Mouse (Mus musculus) midbrain, embryonic 13.5 days (tissue): ENCODE data around the gene Olfr896-ps1. TPM values are rescaled to one million over a fixed set of nuclear protein-coding genes. Genes with fewer than 3 reads are reported as not detected.

Experiments used
- ATAC-seq: fragments of 200-750 bp; cut with Nextera tagmentation; 2 replicates; pipeline ENCODE4 v1.8.0; 2017; ENCODE audit warnings: mild to moderate bottlenecking, moderate TSS enrichment, moderate library complexity
- H3K27ac ChIP-seq: fragments of 300-500 bp; sonication (generic); 2 replicates; pipeline ENCODE4 v1.5.1; 2015; ENCODE audit warnings: inconsistent platforms, mild to moderate bottlenecking, moderate library complexity
- H3K27me3 ChIP-seq: fragments of 300-500 bp; sonication (generic); 2 replicates; pipeline ENCODE4 v1.6.1; 2015; ENCODE audit warnings: mild to moderate bottlenecking, inconsistent platforms
- H3K36me3 ChIP-seq: fragments of 300-500 bp; sonication (generic); 2 replicates; pipeline ENCODE4 v1.6.1; 2015; ENCODE audit warnings: mild to moderate bottlenecking, inconsistent platforms
- H3K4me1 ChIP-seq: fragments of 300-500 bp; sonication (generic); replicated peaks from 2 replicates; pipeline ENCODE4 v1.6.1; 2015; ENCODE audit warnings: inconsistent platforms
- H3K4me2 ChIP-seq: fragments of 300-500 bp; sonication (generic); replicated peaks from 2 replicates; pipeline ENCODE4 v1.6.1; 2015; ENCODE audit warnings: moderate library complexity, mild to moderate bottlenecking, inconsistent platforms
- H3K4me3 ChIP-seq: fragments of 300-500 bp; sonication (generic); replicated peaks from 2 replicates; pipeline ENCODE4 v1.5.1; 2015; ENCODE audit warnings: mild to moderate bottlenecking, inconsistent platforms
- H3K9ac ChIP-seq: fragments of 300-500 bp; sonication (generic); replicated peaks from 2 replicates; pipeline ENCODE4 v1.6.1; 2015; ENCODE audit warnings: mild to moderate bottlenecking, inconsistent platforms
- H3K9me3 ChIP-seq: fragments of 300-500 bp; sonication (generic); 2 replicates; pipeline ENCODE4 v1.6.1; 2016; ENCODE audit warnings: mild to moderate bottlenecking, inconsistent platforms
- WGBS: fragments of 180-500 bp; shearing (Covaris S2); methylation state at CpG from one replicate; pipeline ENCODE4 v1.1.7; 2015; 5-methylcytosine and 5-hydroxymethylcytosine counted together
- polyA plus RNA-seq: library from polyadenylated mRNA; unstranded; fragments of >200 nt; fragmentation: Nextera tagmentation; extraction: Ambion mirVana; gene quantifications from 2 replicates; pipeline ENCODE4 v1.2.1, GENCODE M21; 2015

Gene Olfr896-ps1
- polyA plus RNA-seq = not detected in 2 replicates

DNA sequence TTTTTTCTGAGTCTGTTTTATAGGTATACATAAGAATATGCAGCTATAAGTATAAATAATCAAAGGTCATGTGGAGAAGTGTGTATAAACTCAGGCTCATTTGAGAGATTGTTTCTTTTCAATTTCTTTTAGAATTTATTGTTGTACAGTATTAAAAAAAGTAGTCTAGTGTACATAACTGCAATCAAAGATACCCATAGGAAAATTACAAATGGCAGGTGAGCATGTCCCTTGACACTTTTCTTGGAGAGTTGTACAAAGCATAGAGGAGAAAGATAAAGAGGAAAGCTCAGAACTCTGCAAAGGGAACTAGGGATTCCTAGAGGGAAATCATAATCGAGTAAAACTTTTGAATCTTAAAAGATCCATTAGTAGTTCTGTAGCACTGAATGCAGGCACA is at the start of gene Olfr896-ps1:
Olfr896-ps1 (plus strand) TSS at position 301 of the 400 bp plus-strand sequence.
- Histone ChIP-seq H3K27ac (no peak within 1 kb of the TSS), H3K4me2 (no peak within 1 kb of the TSS), H3K4me3 (no peak within 1 kb of the TSS), H3K36me3 (no peaks in the 10 kb centered on the region), H3K4me1 (no peaks in the 10 kb centered on the region), H3K9me3 (no peaks in the 10 kb centered on the region), H3K9ac (no peak within 1 kb of the TSS), H3K27me3 (no peaks in the 10 kb centered on the region)
- 83% methylated on average over 1 of the region's 1 CpGs for WGBS
- ATAC-seq = no peak

- Histone ChIP-seq H3K4me3 (no peak within 1 kb of the TSS), H3K4me2 (no peak within 1 kb of the TSS), H3K9ac (no peak within 1 kb of the TSS), H3K27ac (no peak within 1 kb of the TSS), H3K9me3 (no peaks in the 10 kb centered on the region), H3K27me3 (no peaks in the 10 kb centered on the region), H3K36me3 (no peaks in the 10 kb centered on the region), H3K4me1 (no peaks in the 10 kb centered on the region)
- ATAC-seq = no peak
These were observed 38.4 kb upstream of the Olfr896-ps1 start, which contains the start of gene Olfr143 for GRCm38 (mm10) chr9:38252474-38252873. TSS of gene Olfr143 (plus strand) at chr9:38252774.

GRCm38 (mm10) chr9:38267551-38267950 is 23.4 kb upstream of the Olfr896-ps1 start, which contains the start of gene Olfr895:
TSS of gene Olfr895 (plus strand) at chr9:38267851.
- no peak within 1 kb of the TSS for H3K4me2 ChIP-seq
- no peak within 1 kb of the TSS for H3K4me3 ChIP-seq
- no peak for ATAC-seq
- H3K36me3 ChIP-seq = no peaks in the 10 kb centered on the region
- no peak within 1 kb of the TSS for H3K9ac ChIP-seq
- no peaks in the 10 kb centered on the region for H3K4me1 ChIP-seq
- H3K27ac ChIP-seq = no peak within 1 kb of the TSS
- H3K27me3 ChIP-seq = no peaks in the 10 kb centered on the region
- H3K9me3 ChIP-seq = no peaks in the 10 kb centered on the region

GRCm38 (mm10) chr9:38328760-38329159 is 37.9 kb downstream of the Olfr896-ps1 start, which contains the start of gene Olfr25:
TSS of gene Olfr25 (plus strand) at chr9:38329060.
- Histone ChIP-seq H3K9me3 (no peaks in the 10 kb centered on the region), H3K9ac (no peak within 1 kb of the TSS), H3K27ac (no peak within 1 kb of the TSS), H3K27me3 (no peaks in the 10 kb centered on the region), H3K36me3 (no peaks in the 10 kb centered on the region), H3K4me2 (no peak within 1 kb of the TSS), H3K4me1 (no peaks in the 10 kb centered on the region), H3K4me3 (no peak within 1 kb of the TSS)
- ATAC-seq = no peak
- WGBS = 76% methylated on average over 3 of the region's 3 CpGs

Other genes with a start within 250 kb of the Olfr896-ps1 start
- gene Olfr884, start 244.6 kb upstream of the Olfr896-ps1 start, polyA plus RNA-seq = not detected in 2 replicates
- not detected in 2 replicates for gene Olfr885, start 229.8 kb upstream of the Olfr896-ps1 start, polyA plus RNA-seq
- not detected in 2 replicates for gene Olfr887, start 207.0 kb upstream of the Olfr896-ps1 start, polyA plus RNA-seq
- gene Olfr888, start 183.0 kb upstream of the Olfr896-ps1 start, polyA plus RNA-seq = not detected in 2 replicates
- gene Olfr889, start 175.9 kb upstream of the Olfr896-ps1 start, polyA plus RNA-seq = 0.06 and 0.07 TPM in 2 replicates
- gene Olfr890, start 148.6 kb upstream of the Olfr896-ps1 start, polyA plus RNA-seq = not detected in 2 replicates
- gene Olfr891, start 110.3 kb upstream of the Olfr896-ps1 start, polyA plus RNA-seq = not detected in 2 replicates
- not detected in 2 replicates for gene Olfr893, start 82.7 kb upstream of the Olfr896-ps1 start, polyA plus RNA-seq
- gene Olfr894, start 73.1 kb upstream of the Olfr896-ps1 start, polyA plus RNA-seq = not detected in 2 replicates
- not detected in 2 replicates for gene Olfr143, start 38.3 kb upstream of the Olfr896-ps1 start, polyA plus RNA-seq
- gene Olfr895, start 23.3 kb upstream of the Olfr896-ps1 start, polyA plus RNA-seq = not detected in 2 replicates
- gene Olfr25, start 38.0 kb downstream of the Olfr896-ps1 start, polyA plus RNA-seq = not detected in 2 replicates
- gene Olfr898, start 57.3 kb downstream of the Olfr896-ps1 start, polyA plus RNA-seq = not detected in 2 replicates
- gene Olfr250, start 75.8 kb downstream of the Olfr896-ps1 start, polyA plus RNA-seq = not detected in 2 replicates
- not detected in 2 replicates for gene Olfr251, start 86.0 kb downstream of the Olfr896-ps1 start, polyA plus RNA-seq
- not detected in 2 replicates for gene Olfr147, start 110.6 kb downstream of the Olfr896-ps1 start, polyA plus RNA-seq
- not detected in 2 replicates for gene Olfr901, start 138.3 kb downstream of the Olfr896-ps1 start, polyA plus RNA-seq
- gene Olfr902, start 156.5 kb downstream of the Olfr896-ps1 start, polyA plus RNA-seq = not detected in 2 replicates
- gene Olfr904, start 172.0 kb downstream of the Olfr896-ps1 start, polyA plus RNA-seq = not detected in 2 replicates
- gene Olfr905, start 180.0 kb downstream of the Olfr896-ps1 start, polyA plus RNA-seq = not detected in 2 replicates
- not detected in 2 replicates for gene Olfr906, start 196.0 kb downstream of the Olfr896-ps1 start, polyA plus RNA-seq
- not detected in 2 replicates for gene Olfr907, start 204.7 kb downstream of the Olfr896-ps1 start, polyA plus RNA-seq
- not detected in 2 replicates for gene Olfr911-ps1, start 230.5 kb downstream of the Olfr896-ps1 start, polyA plus RNA-seq
- gene Olfr910, start 246.7 kb downstream of the Olfr896-ps1 start, polyA plus RNA-seq = not detected in 2 replicates